Mouse (Mus musculus) spleen, adult 2 months (tissue): ENCODE data around the gene Gdf11. TPM values are rescaled to one million over a fixed set of nuclear protein-coding genes. Genes with fewer than 3 reads are reported as not detected.
A peak's percentile ranks its signal among the peaks of the same experiment; 100 is the strongest.

Experiments used
- DNase-seq, 2 experiments: peaks; one replicate each; pipeline versions ENCODE4 v3.0.0 to v3.0.0-alpha.2; 2012 to 2021; ENCODE audit warnings: low spot score in 2 of 2, low read depth in 1 of 2
- H3K27ac ChIP-seq: fragments of 200-500 bp; 2 replicates; pipeline ENCODE4 v1.5.1; 2012; ENCODE audit warnings: low read length, inconsistent platforms; ENCODE audit not compliant: insufficient read depth
- H3K27me3 ChIP-seq: fragments of 200-500 bp; 2 replicates; pipeline ENCODE4 v1.6.1; 2012; ENCODE audit warnings: mild to moderate bottlenecking, moderate library complexity, low read length, inconsistent platforms; ENCODE audit not compliant: control insufficient read depth, insufficient read depth
- H3K36me3 ChIP-seq: fragments of 200-500 bp; 2 replicates; pipeline ENCODE4 v1.6.1; 2012; ENCODE audit warnings: mild to moderate bottlenecking, low read length, inconsistent platforms; ENCODE audit not compliant: control insufficient read depth, insufficient read depth
- H3K4me1 ChIP-seq: fragments of 200-500 bp; 2 replicates; pipeline ENCODE4 v1.6.1; 2011; ENCODE audit warnings: inconsistent platforms; ENCODE audit not compliant: control insufficient read depth, insufficient read depth, insufficient read length
- H3K4me3 ChIP-seq: fragments of 200-500 bp; 2 replicates; pipeline ENCODE4 v1.5.1; 2011; ENCODE audit warnings: mild to moderate bottlenecking, inconsistent platforms; ENCODE audit not compliant: insufficient read depth, insufficient read length; ENCODE audit errors: extremely low read depth
- CTCF ChIP-seq: fragments of 200-500 bp; IDR thresholded peaks from 2 replicates; pipeline ENCODE4 v1.5.1; 2011; ENCODE audit warnings: mild to moderate bottlenecking, inconsistent platforms; ENCODE audit not compliant: insufficient read depth, insufficient read length, insufficient replicate concordance; ENCODE audit errors: extremely low read depth
- POLR2A ChIP-seq: fragments of 200-500 bp; IDR thresholded peaks from 2 replicates; pipeline ENCODE4 v1.6.1; 2011; ENCODE audit warnings: low read depth, low read length, inconsistent platforms
- WGBS: fragments of 180-500 bp; shearing (Covaris S2); methylation state at CpG from one replicate; pipeline ENCODE4 v1.1.7; 2018; 5-methylcytosine and 5-hydroxymethylcytosine counted together
- polyA plus RNA-seq: library from polyadenylated mRNA; depleted of rRNA; stranded (reverse); fragments of >200 nt; gene quantifications from 2 replicates; pipeline ENCODE4 v1.2.3, GENCODE M21; 2012; rRNA removed

Gdf11 gene
- 5.8 and 6.0 TPM in 2 replicates for polyA plus RNA-seq

- peaks cover 4% of the 10 kb centered on the region for H3K27me3 ChIP-seq
Observed at GRCm38 (mm10) chr10:128891296-128892094, at the start of gene Gdf11. TSS of gene Gdf11 (minus strand) at chr10:128891718.

DNA sequence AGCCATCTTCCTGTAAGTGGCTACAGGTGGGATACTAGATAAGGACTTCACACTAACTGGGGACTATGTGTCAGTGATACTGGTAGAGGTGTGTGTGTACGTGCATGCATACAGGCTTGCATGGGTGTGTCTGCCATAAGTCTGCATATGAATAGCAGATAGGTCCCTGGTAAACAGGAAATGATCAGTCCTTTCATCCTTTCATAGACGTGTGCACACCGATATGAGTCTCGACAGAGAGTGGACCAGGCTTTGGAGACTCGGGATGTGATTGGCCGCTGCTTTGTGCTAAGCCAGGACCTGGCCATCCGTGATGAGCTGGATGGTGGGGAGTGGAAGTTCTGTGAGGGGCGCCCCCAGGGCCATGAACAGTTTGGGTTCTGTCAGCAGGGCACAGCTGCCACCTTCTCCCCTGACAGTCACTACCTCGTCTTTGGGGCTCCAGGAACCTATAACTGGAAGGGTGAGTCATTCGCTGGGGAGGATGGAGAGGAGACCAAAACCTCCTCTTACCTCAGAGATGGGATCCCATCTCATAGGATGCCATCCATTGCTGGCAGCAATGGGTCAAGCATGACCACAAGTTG, 49.0 kb upstream of the Gdf11 start:
- DNase-seq = peak in 1 of 2 experiments; percentile 9
- Histone ChIP-seq H3K27me3 (0 out of 2 replicates have a peak, but pooled peaks cover 2% of the 10 kb centered on the region), H3K36me3 (no peaks in the 10 kb centered on the region), H3K4me3 (no peak overlapping the region), H3K4me1 (no peaks in the 10 kb centered on the region), H3K27ac (no peak overlapping the region)
- 72% methylated on average over 10 of the region's 10 CpGs for WGBS
- TF ChIP-seq CTCF (no peak), POLR2A (no peak)

More at GRCm38 (mm10) chr10:128891296-128892094, at the start of gene Gdf11:
- Histone ChIP-seq H3K27ac (peak within 1 kb of the TSS; percentile 52; the same call in 1 of the 2 replicates), H3K4me3 (peak within 1 kb of the TSS; percentile 84), H3K4me1 (peaks cover 12% of the 10 kb centered on the region; the same call in 1 of the 2 replicates), H3K36me3 (no peaks in the 10 kb centered on the region)
- WGBS = 2% methylated on average over 53 of the region's 89 CpGs
- DNase-seq = peak in 1 of 2 experiments; percentile 72
- TF ChIP-seq POLR2A = no peak
- no peak for TF ChIP-seq CTCF

DNA sequence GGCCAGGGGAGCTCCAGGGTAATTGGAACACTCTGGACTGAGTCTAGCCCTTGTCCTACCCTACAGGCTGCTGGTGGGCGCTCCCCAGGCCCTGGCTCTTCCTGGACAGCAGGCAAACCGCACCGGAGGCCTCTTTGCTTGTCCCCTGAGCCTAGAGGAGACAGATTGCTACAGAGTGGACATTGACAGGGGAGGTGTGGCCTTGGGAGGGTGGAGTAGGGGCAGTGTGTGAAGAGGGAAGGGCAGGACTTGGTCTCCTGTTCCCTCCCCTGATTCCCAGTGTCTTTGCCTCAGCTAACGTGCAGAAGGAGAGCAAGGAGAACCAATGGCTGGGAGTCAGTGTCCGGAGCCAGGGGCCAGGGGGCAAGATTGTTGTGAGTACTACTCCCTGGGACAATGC, 47.5 kb upstream of the Gdf11 start:
- WGBS = 80% methylated on average over 5 of the region's 5 CpGs
- Histone ChIP-seq H3K27ac (no peak overlapping the region), H3K4me1 (0 out of 2 replicates have a peak, but pooled peaks cover 3% of the 10 kb centered on the region), H3K36me3 (no peaks in the 10 kb centered on the region), H3K4me3 (no peak overlapping the region), H3K27me3 (peaks cover 5% of the 10 kb centered on the region; the same call in 1 of the 2 replicates)
- no peak for TF ChIP-seq POLR2A
- no peak for TF ChIP-seq CTCF
- DNase-seq = no peak

GRCm38 (mm10) chr10:128938457-128938856, 46.9 kb upstream of the Gdf11 start:
- Histone ChIP-seq H3K4me1 (0 out of 2 replicates have a peak, but pooled peaks cover 3% of the 10 kb centered on the region), H3K36me3 (no peaks in the 10 kb centered on the region), H3K27me3 (peaks cover 8% of the 10 kb centered on the region; the same call in 1 of the 2 replicates), H3K27ac (no peak overlapping the region), H3K4me3 (no peak overlapping the region)
- TF ChIP-seq POLR2A = no peak
- no peak for TF ChIP-seq CTCF
- no peak for DNase-seq
- WGBS = 84% methylated on average over 9 of the region's 9 CpGs

GRCm38 (mm10) chr10:128937756-128938390, 46.4 kb upstream of the Gdf11 start:
- Histone ChIP-seq H3K27ac (no peak overlapping the region), H3K36me3 (no peaks in the 10 kb centered on the region), H3K27me3 (peaks cover 8% of the 10 kb centered on the region; the same call in 1 of the 2 replicates), H3K4me3 (no peak overlapping the region), H3K4me1 (0 out of 2 replicates have a peak, but pooled peaks cover 3% of the 10 kb centered on the region)
- no peak for DNase-seq
- no peak for TF ChIP-seq CTCF
- no peak for TF ChIP-seq POLR2A
- 74% methylated on average over 12 of the region's 12 CpGs for WGBS

DNA sequence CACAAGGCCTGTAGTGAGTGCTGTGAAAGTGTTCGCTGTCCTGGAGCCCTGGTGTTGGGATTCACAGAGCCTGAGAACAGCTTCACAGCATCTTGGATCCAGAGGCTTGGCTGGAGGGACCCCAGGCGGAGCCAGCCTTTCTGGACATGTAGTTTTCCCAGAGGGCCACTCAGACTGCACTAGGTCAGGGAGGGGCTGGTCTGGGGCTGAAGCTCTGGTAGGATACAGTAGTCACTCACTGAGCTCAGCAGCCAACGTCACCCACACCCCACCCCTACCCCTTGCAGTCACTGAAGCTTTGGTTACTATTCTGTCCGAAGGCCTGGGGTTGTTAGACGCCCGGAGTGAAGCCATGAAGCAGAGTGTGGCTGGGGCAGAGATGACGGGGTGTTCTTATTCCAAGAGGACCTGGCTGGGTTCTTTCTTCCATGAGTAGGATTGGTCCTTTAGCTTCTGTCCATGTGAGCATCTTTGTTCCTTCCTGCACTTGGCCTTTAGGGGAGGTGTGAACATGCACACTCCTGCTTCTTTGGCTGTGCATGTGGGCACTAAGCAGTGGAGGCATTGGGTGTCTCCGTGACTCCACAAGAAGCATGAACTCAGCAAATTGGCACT, 44.4 kb upstream of the Gdf11 start:
- Histone ChIP-seq H3K27me3 (peaks cover 8% of the 10 kb centered on the region; the same call in 1 of the 2 replicates), H3K4me1 (0 out of 2 replicates have a peak, but pooled peaks cover 3% of the 10 kb centered on the region), H3K27ac (no peak overlapping the region), H3K36me3 (no peaks in the 10 kb centered on the region), H3K4me3 (no peak overlapping the region)
- DNase-seq = no peak
- WGBS = 78% methylated on average over 8 of the region's 8 CpGs
- no peak for TF ChIP-seq POLR2A
